Mouse (Mus musculus) bone marrow, adult 2 months (tissue): ENCODE data around the gene Dhx35.

ENCODE experiments used
- CTCF ChIP-seq: fragments of 200-500 bp; IDR thresholded peaks from 2 replicates; pipeline ENCODE4 v1.5.1; 2011; ENCODE audit warnings: low read length, control low read depth; ENCODE audit not compliant: control insufficient read depth, insufficient read depth
- POLR2A ChIP-seq: fragments of 200-500 bp; IDR thresholded peaks from 2 replicates; pipeline ENCODE4 v1.6.1; 2011; ENCODE audit warnings: low read depth, mild to moderate bottlenecking, control low read depth, low read length, borderline replicate concordance; ENCODE audit not compliant: control insufficient read depth

DNA sequence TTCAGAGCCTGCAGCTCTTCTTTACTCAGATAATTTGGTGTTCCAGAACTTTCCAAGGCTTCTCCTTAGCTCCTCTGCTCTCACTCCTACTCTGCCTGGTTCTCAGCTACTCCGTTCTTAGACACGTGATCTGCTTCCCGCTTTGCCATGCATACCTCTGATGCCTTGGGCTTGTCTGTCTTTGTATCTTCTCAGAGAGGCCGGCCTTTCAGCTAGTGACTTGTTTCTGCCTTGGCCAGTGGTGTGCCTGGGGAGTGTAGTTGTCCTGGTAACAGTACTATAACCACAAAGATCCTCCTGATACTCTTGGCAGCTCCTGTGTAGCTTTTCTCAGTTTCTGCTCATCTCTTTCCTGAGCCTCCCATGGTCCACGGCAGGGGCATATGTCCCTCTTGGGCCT is 38.6 kb downstream of the Dhx35 start:
- TF ChIP-seq POLR2A, result no peak
- no peak for TF ChIP-seq CTCF
